In the genomic region with DNA sequence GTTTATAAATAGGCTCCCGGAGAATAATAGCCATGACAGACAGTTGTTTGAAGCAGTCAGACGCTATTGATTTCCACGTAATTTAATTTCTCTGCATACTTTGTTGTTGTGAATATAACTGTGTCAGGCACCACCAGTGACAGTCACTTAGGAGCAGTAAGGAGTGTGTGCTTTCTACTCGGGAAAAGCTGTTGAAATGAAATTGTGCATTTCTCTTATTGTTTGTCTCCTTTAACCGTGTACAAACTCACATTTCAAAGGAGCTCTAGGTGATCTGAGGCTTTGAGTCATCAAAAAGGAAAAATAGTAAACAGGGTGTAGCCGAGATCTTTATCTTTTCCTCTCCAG, we compare ENCODE assay signal across 12 mouse cellular contexts. TPM values are rescaled to one million over a fixed set of nuclear protein-coding genes. Genes with fewer than 3 reads are reported as not detected.
DNase-seq lines count a peak whose midpoint lies in the region; ATAC-seq and TF ChIP-seq lines count a peak whose summit lies in the region.
"Had no signal": no experiment of that assay in that cellular context is flagged by ENCODE, and none has a peak within 500 bp of the region (broad histone marks: within the 10 kb centered on the region; RNA-seq: fewer than 3 reads in every experiment).

No protein-coding gene starts in this region.

- DNase-seq in limb, embryonic 10.5 days (ENCODE audit: low spot score), result no peak
- peak; percentile 10 for DNase-seq in induced T-regulatory cell, adult 2 months (ENCODE audit: low read depth)
- no peak for DNase-seq in thymus, adult 2 months
- DNase-seq: lung, adult 2 months had no signal

- TF ChIP-seq CTCF in thymus, adult 2 months (IDR thresholded peaks at IDR 0.05; ENCODE audit: borderline replicate concordance, control insufficient read depth, extremely low read depth, insufficient read depth, low read length, poor library complexity), result no peak

- H3K27ac ChIP-seq in limb, embryonic 12.5 days, result no peak overlapping the region
- H3K27ac ChIP-seq in limb, embryonic 10.5 days, result no peak overlapping the region
- H3K27ac ChIP-seq in forebrain, embryonic 13.5 days, result no peak overlapping the region
- H3K27ac ChIP-seq in thymus, adult 2 months (ENCODE audit: control insufficient read depth, insufficient read depth, low read length), result no peak overlapping the region
- H3K27ac ChIP-seq: stomach, embryonic 15.5 days had no signal

- TF ChIP-seq POLR2A in myocyte (IDR thresholded peaks at IDR 0.05; ENCODE audit: insufficient read length, low read depth), result no peak
- no peak for TF ChIP-seq POLR2A in thymus, adult 2 months (IDR thresholded peaks at IDR 0.05; ENCODE audit: control insufficient read depth, extremely low read depth, insufficient read depth, low read length, poor library complexity)

- H3K4me2 ChIP-seq in limb, embryonic 12.5 days, result no peak overlapping the region
- peak overlapping the region; percentile 85; the same call in 1 of the 2 replicates for H3K4me2 ChIP-seq in forebrain, embryonic 13.5 days
- H3K4me2 ChIP-seq in myocyte (ENCODE audit: low read depth), result peak overlapping the region; percentile 78

- 8% methylated on average over 6 of the region's 6 CpGs for WGBS in limb, embryonic 12.5 days
- 11% methylated on average over 6 of the region's 6 CpGs for WGBS in limb, embryonic 10.5 days
- 2% methylated on average over 6 of the region's 6 CpGs for WGBS in forebrain, embryonic 13.5 days
- 14% methylated on average over 6 of the region's 6 CpGs for WGBS in thymus, adult 2 months

- no peak overlapping the region for H3ac ChIP-seq in myocyte (ENCODE audit: control insufficient read depth, insufficient read length)

- H3K79me2 ChIP-seq in myocyte (ENCODE audit: control insufficient read depth, insufficient read depth), result no peaks in the 10 kb centered on the region

- no peaks in the 10 kb centered on the region for H3K36me3 ChIP-seq in limb, embryonic 12.5 days
- no peaks in the 10 kb centered on the region for H3K36me3 ChIP-seq in limb, embryonic 10.5 days
- H3K36me3 ChIP-seq in forebrain, embryonic 13.5 days (ENCODE audit: poor library complexity, severe bottlenecking), result no peaks in the 10 kb centered on the region
- no peaks in the 10 kb centered on the region for H3K36me3 ChIP-seq in myocyte (ENCODE audit: control insufficient read depth, insufficient read depth)
- no peaks in the 10 kb centered on the region for H3K36me3 ChIP-seq in thymus, adult 2 months (ENCODE audit: control insufficient read depth, insufficient read depth, low read length)
- H3K36me3 ChIP-seq: stomach, embryonic 15.5 days had no signal

- peak overlapping the region; percentile 52; the same call in 1 of the 2 replicates for H3K4me3 ChIP-seq in limb, embryonic 12.5 days (replicated peaks)
- H3K4me3 ChIP-seq in limb, embryonic 10.5 days, result no peak overlapping the region
- H3K4me3 ChIP-seq in forebrain, embryonic 13.5 days, result 0 out of 2 replicates have a peak overlapping the region, but pooled peaks have one; percentile 57
- H3K4me3 ChIP-seq in myocyte, result peak overlapping the region; percentile 18
- no peak overlapping the region for H3K4me3 ChIP-seq in thymus, adult 2 months (ENCODE audit: control insufficient read depth, insufficient read depth, low read length)

- H3K4me1 ChIP-seq in limb, embryonic 12.5 days (replicated peaks), result peaks cover 27% of the 10 kb centered on the region
- peaks cover 53% of the 10 kb centered on the region for H3K4me1 ChIP-seq in limb, embryonic 10.5 days
- H3K4me1 ChIP-seq in forebrain, embryonic 13.5 days, result peaks cover 34% of the 10 kb centered on the region
- peaks cover 23% of the 10 kb centered on the region for H3K4me1 ChIP-seq in thymus, adult 2 months (replicated peaks; ENCODE audit: control insufficient read depth, insufficient read depth, low read length)

- H3K27me3 ChIP-seq in limb, embryonic 12.5 days, result peaks cover 93% of the 10 kb centered on the region
- peaks cover 97% of the 10 kb centered on the region for H3K27me3 ChIP-seq in limb, embryonic 10.5 days (ENCODE audit: low read depth, poor library complexity, severe bottlenecking)
- H3K27me3 ChIP-seq in forebrain, embryonic 13.5 days, result peaks cover 96% of the 10 kb centered on the region
- H3K27me3 ChIP-seq in myocyte (ENCODE audit: control insufficient read depth, insufficient read depth, insufficient read length), result peaks cover 36% of the 10 kb centered on the region
- peaks cover 36% of the 10 kb centered on the region for H3K27me3 ChIP-seq in thymus, adult 2 months (ENCODE audit: control insufficient read depth, insufficient read depth, low read length)

- ATAC-seq in limb, embryonic 12.5 days (ENCODE audit: insufficient number of reproducible peaks, insufficient read depth, low FRiP score, low TSS enrichment, low read depth), result no peak
- no peak for ATAC-seq in forebrain, embryonic 13.5 days
- no peak for ATAC-seq in erythroid progenitor cell, adult 5-6 weeks (replicated peaks; ENCODE audit: low FRiP score, poor library complexity, severe bottlenecking)
- no peak for ATAC-seq in megakaryocyte, adult 5-6 weeks (ENCODE audit: poor library complexity, severe bottlenecking)

- no peaks in the 10 kb centered on the region for H3K9me3 ChIP-seq in limb, embryonic 12.5 days
- H3K9me3 ChIP-seq in limb, embryonic 10.5 days (replicated peaks), result no peaks in the 10 kb centered on the region
- H3K9me3 ChIP-seq in forebrain, embryonic 13.5 days (replicated peaks), result no peaks in the 10 kb centered on the region
- H3K9me3 ChIP-seq: stomach, embryonic 15.5 days had no signal

- H3K9ac ChIP-seq in limb, embryonic 12.5 days (replicated peaks), result no peak overlapping the region
- no peak overlapping the region for H3K9ac ChIP-seq in forebrain, embryonic 13.5 days
- H3K9ac ChIP-seq: stomach, embryonic 15.5 days had no signal

TF ChIP-seq in myocyte, 11 proteins besides CTCF, POLR2A, EP300 and RAD21:
- TF ChIP-seq TCF3 (IDR thresholded peaks at IDR 0.05; ENCODE audit: insufficient read length, low read depth) (no peak), TCF12 (IDR thresholded peaks at IDR 0.05; ENCODE audit: insufficient read depth, poor library complexity, severe bottlenecking) (no peak), MAX (IDR thresholded peaks at IDR 0.05; ENCODE audit: low read depth) (no peak), E2F4 (IDR thresholded peaks at IDR 0.05; ENCODE audit: insufficient read depth) (no peak), MYOG (IDR thresholded peaks at IDR 0.05; ENCODE audit: control insufficient read depth in 1 of 3, insufficient read depth in 1 of 3, insufficient read length in 2 of 3, low read depth in 2 of 3) (no peak), USF1 (IDR thresholded peaks at IDR 0.05; ENCODE audit: low read depth) (no peak), REST (IDR thresholded peaks at IDR 0.05; ENCODE audit: insufficient read depth, insufficient read length) (no peak), MYOD1 (IDR thresholded peaks at IDR 0.05; ENCODE audit: control insufficient read depth in 1 of 3, insufficient read length in 2 of 3, low read depth in 2 of 3) (no peak), POLR2AphosphoS2 (IDR thresholded peaks at IDR 0.05; ENCODE audit: insufficient read length, low read depth) (no peak), SRF (IDR thresholded peaks at IDR 0.05; ENCODE audit: control insufficient read depth, insufficient read length, low read depth) (no peak), CEBPB (IDR thresholded peaks at IDR 0.05; ENCODE audit: insufficient read depth, poor library complexity, severe bottlenecking) (no peak)

RNA-seq across cellular contexts. Expression of a gene that starts 0.8 kb away (rescaled TPM):
- polyA plus RNA-seq in limb, embryonic 12.5 days (2016; fragmentation: Nextera tagmentation; extraction: Ambion mirVana), result 0.63 and 0.93 TPM in 2 replicates
- 0.70 and 2.7 TPM in 2 replicates for polyA plus RNA-seq in limb, embryonic 10.5 days (2016; fragmentation: Nextera tagmentation; extraction: Ambion mirVana)
- polyA plus RNA-seq in forebrain, embryonic 13.5 days (2015; fragmentation: Nextera tagmentation; extraction: Ambion mirVana), result 2.7 and 5.6 TPM in 2 replicates
- polyA plus RNA-seq in myocyte (2012; fragmentation: generic; extraction: Trizol), result 0.83 TPM
- total RNA-seq in erythroid progenitor cell, adult 5-6 weeks (2015; ENCODE audit: low replicate concordance), result not detected in 2 replicates
- total RNA-seq in erythroid progenitor cell, adult 5-6 weeks (2017; ENCODE audit: low replicate concordance), result not detected in 2 replicates
- total RNA-seq in megakaryocyte, adult 5-6 weeks (2015), result not detected in 2 replicates
- not detected in 2 replicates for total RNA-seq in megakaryocyte, adult 5-6 weeks (2017)
- polyA plus RNA-seq in thymus, adult 2 months (2012; rRNA removed), result 0.14 and 0.19 TPM in 2 replicates
- total RNA-seq: layer of hippocampus, postnatal 10 days had no signal
- polyA plus RNA-seq: kidney, adult 2 months had no signal

RNA-seq across cellular contexts. Expression of a gene that starts 53.8 kb away (rescaled TPM):
- polyA plus RNA-seq in limb, embryonic 12.5 days (2016; fragmentation: Nextera tagmentation; extraction: Ambion mirVana), result 45.8 TPM in 2 replicates
- polyA plus RNA-seq in limb, embryonic 10.5 days (2016; fragmentation: Nextera tagmentation; extraction: Ambion mirVana), result 48.8 and 52.8 TPM in 2 replicates
- 35.4 and 38.9 TPM in 2 replicates for polyA plus RNA-seq in forebrain, embryonic 13.5 days (2015; fragmentation: Nextera tagmentation; extraction: Ambion mirVana)
- polyA plus RNA-seq in myocyte (2012; fragmentation: generic; extraction: Trizol), result 1.7 TPM
- 0.36 and 2.5 TPM in 2 replicates for total RNA-seq in erythroid progenitor cell, adult 5-6 weeks (2015; ENCODE audit: low replicate concordance)
- total RNA-seq in erythroid progenitor cell, adult 5-6 weeks (2017; ENCODE audit: low replicate concordance), result 2.6 and 29.0 TPM in 2 replicates
- total RNA-seq in megakaryocyte, adult 5-6 weeks (2015), result 7.0 and 7.1 TPM in 2 replicates
- total RNA-seq in megakaryocyte, adult 5-6 weeks (2017), result 14.4 and 16.8 TPM in 2 replicates
- 3.6 and 4.9 TPM in 2 replicates for polyA plus RNA-seq in thymus, adult 2 months (2012; rRNA removed)

Comparison
In these comparisons a context has a peak if more than half of its experiments do, and no peak if none do; other contexts are left out.
1. H3K4me3 ChIP-seq: peak in limb, embryonic 12.5 days (single experiment), forebrain, embryonic 13.5 days (single experiment) and myocyte (single experiment); none in limb, embryonic 10.5 days (single experiment) and thymus, adult 2 months (single experiment).